Mouse (Mus musculus): ENCODE results near the gene Nlrc3.

Gene Nlrc3

GRCm38 (mm10) chr16:3929151-3929550, 47.3 kb downstream of the Nlrc3 start:
- no peak for DNase-seq (ENCODE audit: low read depth, low spot score)

DNA sequence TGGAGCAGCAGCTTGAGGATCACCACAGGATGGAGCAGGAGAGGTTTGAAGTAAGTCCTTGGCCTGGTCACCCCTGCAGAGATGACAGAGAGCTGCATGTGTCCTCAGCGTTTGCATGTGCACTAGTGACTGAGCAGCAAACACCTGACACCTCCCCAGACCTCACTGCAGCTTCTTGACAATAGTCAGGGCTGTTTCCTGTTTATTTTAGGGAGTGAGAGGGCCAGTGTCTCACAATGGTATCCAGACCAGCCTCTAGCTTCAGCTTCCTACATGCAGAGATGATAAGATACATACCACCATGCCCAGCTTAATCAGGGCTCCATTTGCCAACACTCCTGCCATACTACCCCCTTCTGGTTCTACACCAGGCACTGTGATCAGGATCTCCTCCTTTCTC, 47.9 kb downstream of the Nlrc3 start:
- no peak for DNase-seq (ENCODE audit: low read depth, low spot score)

DNA sequence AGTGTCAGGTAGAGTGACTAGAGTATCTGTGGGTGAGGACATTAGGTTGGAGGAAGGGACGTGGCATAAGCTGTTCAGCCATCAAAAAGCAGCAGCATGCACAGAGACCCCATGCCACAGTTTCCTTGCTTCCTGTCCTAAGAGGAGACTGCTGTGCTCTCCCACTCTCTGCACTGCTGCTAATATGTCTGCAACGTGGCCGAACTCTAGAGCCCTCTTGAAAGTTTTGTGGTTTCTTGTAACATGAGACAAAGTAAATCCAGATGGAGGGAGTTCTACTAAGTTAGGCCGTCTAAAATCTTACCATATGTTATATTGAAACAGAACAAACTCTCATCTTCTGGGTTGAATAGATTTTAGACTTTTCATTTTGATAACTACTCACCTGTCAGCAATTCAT, 52.5 kb downstream of the Nlrc3 start:
- peak; percentile 55 for DNase-seq (ENCODE audit: low read depth, low spot score)

DNA sequence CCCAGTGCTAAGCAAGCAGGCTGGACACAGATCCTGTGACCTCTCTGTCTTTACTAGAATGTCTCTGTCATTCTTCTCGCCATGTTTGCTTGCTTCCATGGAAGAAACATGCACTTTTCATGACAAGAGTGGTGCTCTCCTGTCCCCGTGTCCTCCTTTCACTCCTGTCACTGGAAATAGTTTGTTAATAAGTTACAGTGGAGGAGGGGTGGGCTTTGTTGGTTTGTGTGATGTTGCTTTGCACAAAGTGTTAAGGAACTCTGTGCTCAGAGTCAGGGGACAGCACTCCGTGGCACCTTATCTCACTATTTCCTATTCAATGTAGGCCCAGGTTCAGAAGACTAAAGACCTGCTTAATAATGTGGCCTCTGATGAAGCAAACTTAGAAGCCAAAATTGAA, 52.9 kb downstream of the Nlrc3 start:
- DNase-seq (ENCODE audit: low read depth, low spot score) = no peak

- DNase-seq (ENCODE audit: low read depth, low spot score) = no peak
Observed at GRCm38 (mm10) chr16:3920756-3921155, 55.7 kb downstream of the Nlrc3 start.

- DNase-seq (ENCODE audit: low read depth, low spot score) = no peak
Observed at GRCm38 (mm10) chr16:3909118-3909517, 67.3 kb downstream of the Nlrc3 start.

- DNase-seq (ENCODE audit: low read depth, low spot score) = peak; percentile 95
Observed at GRCm38 (mm10) chr16:3908537-3909111, 67.8 kb downstream of the Nlrc3 start, which contains the start of the genes 1700037C18Rik and Cluap1. Gene 1700037C18Rik, minus strand, starts transcription at chr16:3908689. Gene Cluap1, plus strand, starts transcription at chr16:3908801.

DNA sequence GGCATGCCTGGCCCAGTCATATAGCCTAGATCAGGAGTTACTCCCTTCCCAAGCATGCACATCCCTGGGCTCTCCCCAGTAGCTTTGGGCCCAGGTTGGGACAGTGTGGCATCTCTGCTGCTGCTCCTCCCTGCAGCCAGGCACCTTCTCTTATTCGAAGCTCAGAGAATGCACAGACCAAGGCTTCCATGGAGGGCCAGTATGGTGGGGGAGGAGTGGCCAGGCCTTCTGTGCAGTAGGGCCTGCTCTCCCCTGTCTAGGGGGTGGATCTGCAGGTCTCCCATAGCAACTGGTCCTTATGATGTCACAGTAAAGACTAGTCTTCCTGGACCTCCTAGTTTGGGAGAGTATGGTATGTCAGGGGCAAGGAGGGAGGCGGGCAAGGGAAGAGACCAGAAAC, 69.0 kb downstream of the Nlrc3 start:
- no peak for DNase-seq (ENCODE audit: low read depth, low spot score)

DNA sequence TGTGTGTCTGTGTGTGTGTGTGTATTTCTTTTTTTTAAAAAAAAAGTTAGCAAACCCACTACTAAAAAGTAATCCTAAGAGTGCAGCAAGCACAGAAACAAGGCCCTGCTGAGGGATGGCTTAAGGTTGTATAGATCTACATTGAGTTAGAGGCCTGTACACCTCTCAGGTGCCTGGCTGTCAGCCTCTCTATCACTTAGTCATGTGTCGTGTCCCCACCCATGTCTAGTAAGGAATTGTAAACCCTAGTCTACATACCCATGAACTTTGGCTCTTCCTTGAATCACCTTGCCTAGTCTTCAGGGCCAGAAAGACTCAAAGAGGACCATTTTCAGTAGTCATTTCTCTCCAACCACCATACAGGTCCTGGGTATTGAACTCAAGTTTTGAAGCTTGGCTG, 79.9 kb downstream of the Nlrc3 start:
- DNase-seq (ENCODE audit: low read depth, low spot score) = no peak

GRCm38 (mm10) chr16:3896046-3896445, 80.4 kb downstream of the Nlrc3 start:
- no peak for DNase-seq (ENCODE audit: low read depth, low spot score)

- DNase-seq (ENCODE audit: low read depth, low spot score) = no peak
Observed at GRCm38 (mm10) chr16:3895173-3895792, 81.1 kb downstream of the Nlrc3 start.
